Mouse (Mus musculus): ENCODE measurements at regions not wholly inside any gene's neighbourhood (a gene's known extent, or its start where the extent isn't known, plus 50 kb on each side); places are given as distances from the start of the nearest gene placed in this dataset.
A peak's percentile ranks its signal among the peaks of the same experiment; 100 is the strongest.
"Not testable (repeated sequence)": the region's sequence is repeated elsewhere in the genome, so short reads cannot be mapped to it uniquely, and the experiment has no call there.

- ATAC-seq (ENCODE audit: low FRiP score) = peak; percentile 79
- H3K9ac ChIP-seq; H3K27me3 ChIP-seq (ENCODE audit: control insufficient read depth, insufficient read depth, low read length); H3K27ac ChIP-seq; H3K9me3 ChIP-seq (ENCODE audit: control insufficient read depth, low read length); H3K36me3 ChIP-seq (replicated peaks; ENCODE audit: control insufficient read depth, insufficient read depth); H3K4me3 ChIP-seq (replicated peaks; ENCODE audit: low read length); H3K4me1 ChIP-seq (replicated peaks; ENCODE audit: control insufficient read depth, insufficient read depth, low read length); DNase-seq (ENCODE audit: low spot score); H3K4me2 ChIP-seq (replicated peaks): not testable (repeated sequence)
- WGBS = 26% methylated on average over 5 of the region's 6 CpGs
Observed at GRCm38 (mm10) chr13:49957993-49958681, 159.3 kb upstream of the Gm30302 start.

DNA sequence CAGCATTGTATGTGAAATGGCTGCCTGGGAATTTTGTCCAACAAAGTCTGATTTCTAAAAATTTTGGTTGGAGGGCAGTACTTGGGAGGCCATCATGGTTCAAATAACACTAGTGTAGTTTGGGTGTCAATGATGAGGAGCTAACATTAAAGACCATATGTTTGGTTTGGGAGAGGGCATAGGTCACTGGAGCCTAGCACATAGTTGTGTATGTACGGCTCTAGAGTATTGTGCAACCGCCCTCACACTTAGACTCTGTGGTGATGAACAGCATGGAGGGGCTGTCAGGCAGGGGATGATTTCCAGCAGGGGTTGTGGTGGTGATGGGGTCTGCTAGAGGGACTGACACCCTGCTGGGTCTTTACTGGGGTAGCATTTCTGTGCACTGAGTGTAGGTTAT is 117.0 kb upstream of the Gm30302 start:
- Histone ChIP-seq H3K9ac (no peak overlapping the region), H3K27me3 (ENCODE audit: control insufficient read depth, insufficient read depth, low read length) (no peaks in the 10 kb centered on the region), H3K27ac (no peak overlapping the region), H3K4me2 (replicated peaks) (no peak overlapping the region), H3K4me3 (replicated peaks; ENCODE audit: low read length) (no peak overlapping the region), H3K9me3 (ENCODE audit: control insufficient read depth, low read length) (no peaks in the 10 kb centered on the region), H3K36me3 (replicated peaks; ENCODE audit: control insufficient read depth, insufficient read depth) (no peaks in the 10 kb centered on the region), H3K4me1 (replicated peaks; ENCODE audit: control insufficient read depth, insufficient read depth, low read length) (no peaks in the 10 kb centered on the region)
- ATAC-seq (ENCODE audit: low FRiP score) = no peak
- no peak for DNase-seq (ENCODE audit: low spot score)
- 95% methylated on average over 2 of the region's 2 CpGs for WGBS

Measured in hindbrain, embryonic 14.5 days (tissue).